Mouse (Mus musculus) frontal cortex, postnatal 36 days (tissue): ENCODE data around the gene Lrrc20.
A peak's percentile ranks its signal among the peaks of the same experiment; 100 is the strongest.

Experiments used
- DNase-seq, 2 experiments: peaks; one replicate each; pipeline ENCODE4 v3.0.0; 2022; ENCODE audit warnings: low spot score in 2 of 2

Gene Lrrc20

DNA sequence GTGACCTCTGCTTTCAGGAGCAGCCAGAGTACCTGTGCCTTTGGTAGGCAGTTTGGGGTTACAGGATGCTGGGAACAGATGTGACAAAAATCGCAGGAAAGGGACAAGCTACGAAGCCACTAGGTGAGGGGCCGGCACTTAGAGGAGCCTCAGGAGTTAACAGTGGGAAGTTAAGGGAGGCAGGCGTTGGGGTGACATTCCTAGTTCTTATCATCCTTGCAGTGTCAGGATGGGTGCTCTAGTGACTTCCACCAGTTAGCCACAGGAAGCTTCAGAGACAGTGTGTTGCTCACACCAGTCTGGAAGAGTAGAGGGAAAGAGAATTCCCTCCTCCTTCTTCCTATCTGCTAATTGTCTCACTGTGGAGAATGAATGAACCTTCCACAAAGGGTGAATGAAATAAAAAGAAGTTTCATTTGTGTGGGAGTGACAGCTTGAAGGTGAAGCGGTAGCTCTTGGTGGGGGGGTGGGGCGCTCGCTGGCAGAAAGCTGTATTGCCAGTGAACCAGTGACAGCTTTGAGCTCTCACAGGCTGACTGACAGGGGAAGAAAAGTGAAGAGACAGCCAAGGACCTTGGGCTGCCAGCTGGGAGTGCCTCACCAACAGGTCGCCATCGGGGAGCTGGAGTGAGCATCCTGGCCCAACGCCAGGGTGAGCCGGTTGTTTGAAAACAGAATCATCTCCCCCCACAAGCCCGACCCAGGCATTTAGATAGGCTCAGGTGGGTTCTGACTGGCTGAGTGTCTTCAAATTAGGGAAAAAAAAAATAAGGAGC, 41.9 kb downstream of the Lrrc20 start:
- no peak for DNase-seq

- DNase-seq, result no peak
Measured at GRCm38 (mm10) chr10:61518320-61518719, 42.7 kb downstream of the Lrrc20 start.

DNA sequence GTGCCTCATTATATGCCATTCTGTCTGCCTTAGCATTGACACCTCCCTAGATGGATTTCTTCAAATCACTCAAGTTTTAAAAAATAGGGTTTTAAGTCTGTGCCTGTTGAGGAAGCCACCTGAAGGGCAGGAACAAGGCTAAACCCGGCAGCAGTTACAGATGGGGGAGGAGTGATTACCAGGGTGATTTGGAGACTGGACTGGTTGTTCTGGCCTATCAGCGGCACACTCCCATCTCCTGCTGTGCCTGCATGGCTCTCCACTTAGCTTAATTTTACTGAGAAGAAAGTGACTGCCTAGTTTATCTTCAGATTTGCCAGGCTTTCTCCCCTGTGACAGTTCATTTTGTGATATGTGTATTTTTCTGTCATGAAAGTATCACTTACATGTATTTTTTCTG, 43.9 kb downstream of the Lrrc20 start:
- DNase-seq, result no peak

- DNase-seq, result no peak
Measured at GRCm38 (mm10) chr10:61520714-61521113, 45.1 kb downstream of the Lrrc20 start.

DNA sequence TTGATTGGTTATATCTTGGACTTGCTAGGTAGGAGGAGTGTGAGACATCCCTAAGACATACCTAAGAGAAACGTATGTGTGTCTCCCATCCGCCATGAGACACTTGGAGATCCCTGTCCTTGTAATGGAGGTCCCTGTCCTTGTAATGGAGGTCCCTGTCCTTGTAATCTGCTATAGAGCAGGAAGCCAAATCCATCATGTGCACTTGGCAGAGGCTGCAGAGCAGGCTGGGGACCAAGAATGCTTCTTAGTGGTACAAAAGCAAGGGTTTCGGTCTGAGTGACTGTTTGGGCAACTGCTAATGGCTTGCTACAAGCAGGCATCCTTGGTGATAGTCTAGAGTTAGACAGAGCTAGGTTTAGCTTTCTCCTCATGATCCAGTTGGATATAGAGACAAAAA, 55.3 kb downstream of the Lrrc20 start:
- no peak for DNase-seq

DNA sequence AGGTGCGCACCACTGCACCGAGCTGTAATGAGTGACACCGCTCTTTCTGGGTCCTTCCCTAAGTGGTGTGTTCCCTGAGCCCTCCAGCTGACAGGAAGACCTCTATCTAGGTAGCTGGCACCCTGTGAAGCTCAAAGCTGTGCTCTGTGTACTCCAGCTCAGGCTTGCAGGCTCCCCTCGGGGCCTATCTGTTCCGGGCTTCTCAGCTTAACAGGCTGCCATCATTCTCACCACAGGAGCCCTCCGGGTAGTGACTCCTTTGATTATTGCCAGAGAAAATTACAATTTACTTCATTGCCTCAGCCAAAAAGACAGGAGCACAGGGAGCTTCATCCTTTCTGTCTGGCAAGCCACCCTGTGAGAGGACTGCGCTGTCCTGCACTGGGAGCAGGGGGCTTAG, 57.7 kb downstream of the Lrrc20 start:
- DNase-seq, result no peak

DNA sequence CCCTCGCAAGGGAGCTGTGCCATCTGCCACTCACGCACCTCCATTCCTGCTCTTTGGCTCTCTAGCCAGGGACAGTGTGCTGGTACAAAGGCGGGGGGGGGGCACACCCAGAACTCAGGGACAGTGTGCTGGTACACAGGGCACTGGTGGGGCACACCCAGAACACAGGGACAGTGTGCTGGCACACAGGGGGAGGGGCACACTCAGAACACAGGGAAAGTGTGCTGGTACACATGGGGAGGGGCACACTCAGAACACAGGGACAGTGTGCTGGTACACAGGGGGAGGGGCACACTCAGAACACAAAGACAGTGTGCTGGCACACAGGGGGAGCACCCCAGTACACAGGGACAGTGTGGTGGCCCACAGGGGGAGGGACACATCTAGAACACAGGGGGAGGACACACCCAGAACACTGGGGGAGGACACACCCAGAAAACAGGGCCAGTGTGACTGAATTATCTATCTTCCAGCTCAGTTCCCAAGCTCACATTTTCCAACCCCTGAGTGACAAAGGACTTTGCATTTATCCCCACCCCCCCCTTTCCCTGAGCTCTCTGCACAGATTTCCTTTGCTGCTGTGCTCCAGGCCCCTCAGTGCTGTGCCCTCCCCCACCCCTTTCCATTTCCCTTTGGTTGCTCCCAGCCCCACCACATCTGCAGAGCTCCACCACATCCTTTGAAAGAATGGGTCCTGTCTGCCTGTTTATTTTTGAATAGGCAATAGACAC, 58.9 kb downstream of the Lrrc20 start:
- DNase-seq, result no peak

- DNase-seq, result no peak
Measured at GRCm38 (mm10) chr10:61535441-61535840, 59.8 kb downstream of the Lrrc20 start.

DNA sequence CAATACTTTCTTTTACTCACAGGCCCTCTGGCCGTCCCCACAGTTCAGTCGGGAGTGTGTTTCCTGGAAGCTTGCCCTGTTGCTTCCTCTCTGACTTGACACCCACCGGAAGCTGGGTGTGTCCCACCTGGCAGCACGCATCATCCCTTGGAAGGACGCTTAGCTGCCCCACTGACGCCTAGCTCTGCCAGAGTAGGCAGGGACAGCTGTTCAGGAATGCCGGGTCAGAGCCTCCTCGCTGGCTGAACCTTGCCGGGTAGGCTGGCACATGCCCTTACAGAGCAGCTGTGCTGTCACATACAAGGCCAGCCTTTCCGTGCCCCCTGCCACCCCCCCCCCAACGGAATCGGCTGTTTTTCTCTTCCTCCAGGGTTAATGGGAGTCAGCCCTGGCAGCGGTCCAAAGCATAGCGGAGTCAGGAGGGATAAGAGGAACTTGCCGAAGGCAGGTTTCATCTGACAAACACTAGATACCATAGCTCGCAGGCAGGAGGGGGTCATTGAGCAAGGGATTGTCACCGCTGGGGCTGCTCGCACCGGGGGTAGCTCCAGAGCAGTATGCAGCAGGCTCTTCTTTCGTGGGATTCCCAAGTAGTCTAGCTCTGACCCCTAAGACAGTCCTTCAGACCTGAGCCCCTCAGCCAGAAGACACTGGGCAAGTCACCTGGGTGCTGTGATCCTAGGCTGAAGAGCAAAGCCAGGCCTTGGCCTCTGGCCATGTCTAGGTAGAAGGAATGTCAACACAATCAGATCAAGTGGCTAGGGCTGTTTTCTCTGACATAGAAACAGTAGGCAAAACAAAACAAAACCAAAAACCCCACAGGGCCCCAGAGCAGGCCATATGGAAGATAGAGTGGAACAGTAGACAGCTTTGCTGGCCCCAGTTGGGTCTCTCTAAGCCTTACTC, 60.8 kb downstream of the Lrrc20 start:
- no peak for DNase-seq

DNA sequence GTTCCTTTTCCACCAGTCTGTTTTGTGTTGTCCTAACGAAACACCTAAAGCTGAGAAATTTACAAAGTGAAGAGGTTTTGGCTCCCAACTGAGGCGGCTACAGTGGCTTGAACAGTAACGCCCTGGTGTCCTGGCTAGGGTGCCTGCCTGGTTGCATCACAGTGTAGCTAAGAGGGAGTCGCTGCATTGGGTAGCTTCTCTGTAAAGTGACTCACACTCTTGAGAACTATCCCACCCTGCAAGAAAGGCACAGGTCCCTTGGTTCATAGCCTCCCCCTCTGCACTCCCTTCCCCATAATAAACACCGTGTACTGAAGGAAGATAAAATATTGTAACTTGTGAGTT, 61.4 kb downstream of the Lrrc20 start:
- DNase-seq, result no peak

GRCm38 (mm10) chr10:61538446-61538845, 62.8 kb downstream of the Lrrc20 start:
- no peak for DNase-seq

DNA sequence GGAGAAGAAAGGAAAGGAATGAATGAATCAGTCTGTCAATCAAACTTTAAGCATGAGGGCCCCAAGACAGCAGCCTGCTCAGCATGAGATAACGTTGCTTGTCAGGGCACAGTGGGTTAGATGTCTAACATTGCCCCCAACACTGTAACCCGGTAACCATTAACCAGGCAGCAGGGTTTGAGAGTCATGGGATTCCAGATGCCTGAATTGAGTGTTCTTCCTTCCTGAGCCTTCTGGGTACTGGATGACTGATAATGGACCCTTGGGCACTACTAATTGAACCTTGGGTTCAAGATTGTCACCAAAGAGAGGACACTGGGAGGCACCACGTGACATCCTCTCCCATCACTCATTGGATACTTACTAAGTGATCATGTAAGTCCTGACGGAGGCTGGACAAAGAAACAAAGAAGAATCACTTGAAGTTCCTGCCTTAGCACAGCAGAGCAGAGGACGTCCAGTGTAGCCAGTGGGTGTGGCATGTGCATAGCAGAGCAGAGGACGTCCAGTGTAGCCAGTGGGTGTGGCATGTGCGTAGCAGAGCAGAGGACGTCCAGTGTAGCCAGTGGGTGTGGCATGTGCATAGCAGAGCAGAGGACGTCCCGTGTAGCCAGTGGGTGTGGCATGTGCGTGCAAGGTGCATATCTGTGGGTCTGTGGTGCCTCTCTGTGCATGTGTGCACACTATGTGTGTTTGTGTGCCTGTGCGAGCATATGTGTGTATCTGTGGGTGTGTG, 68.7 kb downstream of the Lrrc20 start:
- DNase-seq, result no peak

DNA sequence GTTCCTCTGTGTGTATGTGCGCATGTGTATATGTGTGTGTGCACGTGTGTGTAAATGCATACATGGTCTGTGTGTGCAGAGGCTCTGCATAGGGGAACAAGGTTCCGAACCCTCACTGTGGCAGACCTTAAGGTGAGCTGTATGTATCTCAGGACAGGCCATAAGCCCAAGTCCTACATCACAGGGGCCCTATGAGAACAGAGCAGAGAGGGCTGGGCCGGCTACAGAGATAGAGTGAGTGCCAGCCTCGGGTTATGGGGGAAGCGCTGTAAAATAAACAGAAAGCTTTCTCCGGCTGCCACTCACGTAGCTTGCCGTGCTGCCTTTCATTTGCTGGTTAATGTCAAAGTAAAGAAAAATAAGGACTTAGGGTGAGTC, 69.3 kb downstream of the Lrrc20 start:
- no peak for DNase-seq

GRCm38 (mm10) chr10:61550106-61550505, 74.5 kb downstream of the Lrrc20 start:
- DNase-seq, result no peak

- DNase-seq, result no peak
Measured at GRCm38 (mm10) chr10:61555155-61555554, 79.6 kb downstream of the Lrrc20 start.

- DNase-seq, result no peak
Measured at GRCm38 (mm10) chr10:61558631-61559030, 83.0 kb downstream of the Lrrc20 start.

- no peak for DNase-seq
Measured at GRCm38 (mm10) chr10:61559544-61559943, 83.9 kb downstream of the Lrrc20 start.

DNA sequence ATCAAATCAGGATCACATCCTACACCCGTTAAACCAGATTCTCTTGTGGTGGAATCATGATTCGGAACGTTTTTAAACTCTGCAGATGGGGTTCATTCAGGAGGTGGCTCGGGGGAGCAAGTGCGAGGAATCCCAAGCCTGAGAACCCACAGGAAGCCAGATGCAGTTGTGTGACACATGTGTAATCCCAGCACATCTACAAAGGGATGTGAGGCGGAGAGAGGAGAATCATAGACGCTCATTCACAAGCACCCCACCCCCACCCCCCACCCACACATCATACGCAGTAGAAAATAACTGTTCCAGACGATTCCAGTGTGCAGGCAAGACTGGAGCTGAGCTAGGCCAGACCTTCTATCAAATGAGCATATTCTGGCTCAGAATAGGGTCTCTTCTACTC, 87.9 kb downstream of the Lrrc20 start:
- DNase-seq, result peak in 1 of 2 experiments; percentile 27

DNA sequence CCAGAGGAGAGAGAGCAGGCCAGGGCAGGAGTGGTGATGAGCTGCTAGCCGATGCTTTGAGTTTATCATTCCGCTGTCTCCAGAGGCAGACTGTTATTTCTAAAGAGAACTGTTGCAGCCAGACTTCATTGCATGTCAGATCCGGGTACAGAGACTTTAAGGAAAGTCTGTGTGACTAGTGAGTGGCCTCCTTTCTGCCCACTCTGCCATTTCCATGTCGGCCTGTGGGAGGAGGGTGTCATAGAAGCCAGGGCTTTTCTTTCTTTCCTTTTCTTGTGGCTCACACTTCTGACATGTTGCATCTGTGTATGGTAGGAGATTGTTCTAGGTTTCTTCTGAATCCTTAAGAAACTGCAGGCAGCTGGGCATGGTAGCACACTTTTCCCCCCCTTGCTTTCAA, 88.8 kb downstream of the Lrrc20 start:
- peak in 1 of 2 experiments; percentile 26 for DNase-seq

GRCm38 (mm10) chr10:61570181-61570580, 94.6 kb downstream of the Lrrc20 start:
- no peak for DNase-seq

DNA sequence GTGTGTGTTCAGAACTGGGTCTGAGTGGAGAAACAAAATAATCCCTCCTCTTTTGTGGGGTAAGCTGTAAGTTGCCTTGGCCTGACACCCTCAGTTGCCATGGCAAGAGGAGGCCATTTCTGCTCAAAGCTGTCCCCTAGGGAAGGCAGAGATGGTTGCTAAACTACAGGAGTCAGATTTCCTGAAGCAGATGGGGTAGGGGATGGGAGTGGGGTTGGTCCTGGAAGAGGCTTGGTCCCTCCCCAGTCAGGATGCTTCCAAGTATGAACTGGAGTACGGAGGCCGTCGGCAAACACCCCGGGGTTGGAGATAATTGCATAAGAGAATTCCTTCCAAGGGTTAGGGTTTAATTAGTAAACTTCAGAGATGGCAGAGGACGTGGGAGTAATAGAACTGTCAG, 96.5 kb downstream of the Lrrc20 start:
- no peak for DNase-seq
